Mouse (Mus musculus): ENCODE results near the gene Elob. TPM values are rescaled to one million over a fixed set of nuclear protein-coding genes. Genes with fewer than 3 reads are reported as not detected.

The Elob gene
- 1,045 and 1,117 TPM in 2 replicates for polyA plus RNA-seq (2015; fragmentation: Nextera tagmentation; extraction: Ambion mirVana)

- WGBS, result under 1% methylated on average over 27 of the region's 42 CpGs
- Histone ChIP-seq H3K36me3 (peaks cover 32% of the 10 kb centered on the region), H3K4me2 (peak within 1 kb of the TSS; percentile 53), H3K4me1 (peaks cover 25% of the 10 kb centered on the region), H3K9ac (peak within 1 kb of the TSS; percentile 85), H3K27ac (peak within 1 kb of the TSS; percentile 96), H3K27me3 (peaks cover 16% of the 10 kb centered on the region; the same call in 1 of the 2 replicates), H3K9me3 (no peaks in the 10 kb centered on the region), H3K4me3 (peak within 1 kb of the TSS; percentile 81)
- ATAC-seq (ENCODE audit: insufficient number of reproducible peaks, low FRiP score, low TSS enrichment, low read depth), result peak; percentile 94
Measured at GRCm38 (mm10) chr17:23829064-23829619, at the start of gene Elob. TSS of gene Elob (minus strand) at chr17:23829136.

- Histone ChIP-seq H3K27me3 (no peaks in the 10 kb centered on the region), H3K9ac (no peak overlapping the region), H3K4me2 (no peak overlapping the region), H3K36me3 (no peaks in the 10 kb centered on the region), H3K4me1 (0 out of 2 replicates have a peak, but pooled peaks cover 4% of the 10 kb centered on the region), H3K27ac (peak overlapping the region; percentile 27; the same call in 1 of the 2 replicates), H3K9me3 (no peaks in the 10 kb centered on the region), H3K4me3 (no peak overlapping the region)
- ATAC-seq (ENCODE audit: insufficient number of reproducible peaks, low FRiP score, low TSS enrichment, low read depth), result 0 out of 2 replicates have a peak, but pooled peaks have one; percentile 3
- 73% methylated on average over 2 of the region's 2 CpGs for WGBS
Measured at GRCm38 (mm10) chr17:23877166-23877565, 48.2 kb upstream of the Elob start.

GRCm38 (mm10) chr17:23876741-23877140 is 47.8 kb upstream of the Elob start:
- H3K9me3 ChIP-seq, result no peaks in the 10 kb centered on the region
- ATAC-seq (ENCODE audit: insufficient number of reproducible peaks, low FRiP score, low TSS enrichment, low read depth), result 0 out of 2 replicates have a peak, but pooled peaks have one; percentile 44
- no peak overlapping the region for H3K4me2 ChIP-seq
- no peak overlapping the region for H3K9ac ChIP-seq
- 59% methylated on average over 3 of the region's 3 CpGs for WGBS
- peak overlapping the region; percentile 27; the same call in 1 of the 2 replicates for H3K27ac ChIP-seq
- no peaks in the 10 kb centered on the region for H3K27me3 ChIP-seq
- no peaks in the 10 kb centered on the region for H3K36me3 ChIP-seq
- H3K4me3 ChIP-seq, result no peak overlapping the region
- 0 out of 2 replicates have a peak, but pooled peaks cover 4% of the 10 kb centered on the region for H3K4me1 ChIP-seq

GRCm38 (mm10) chr17:23873884-23874856 is 45.2 kb upstream of the Elob start:
- H3K27me3 ChIP-seq, result no peaks in the 10 kb centered on the region
- 43% methylated on average over 8 of the region's 8 CpGs for WGBS
- H3K36me3 ChIP-seq, result no peaks in the 10 kb centered on the region
- H3K9me3 ChIP-seq, result no peaks in the 10 kb centered on the region
- H3K4me2 ChIP-seq, result no peak overlapping the region
- no peak overlapping the region for H3K27ac ChIP-seq
- no peak overlapping the region for H3K4me3 ChIP-seq
- H3K4me1 ChIP-seq, result 0 out of 2 replicates have a peak, but pooled peaks cover 4% of the 10 kb centered on the region
- no peak overlapping the region for H3K9ac ChIP-seq
- ATAC-seq (ENCODE audit: insufficient number of reproducible peaks, low FRiP score, low TSS enrichment, low read depth), result no peak

- Histone ChIP-seq H3K4me1 (no peaks in the 10 kb centered on the region), H3K9ac (no peak overlapping the region), H3K27ac (no peak overlapping the region), H3K36me3 (no peaks in the 10 kb centered on the region), H3K4me3 (no peak overlapping the region), H3K27me3 (no peaks in the 10 kb centered on the region), H3K4me2 (no peak overlapping the region), H3K9me3 (no peaks in the 10 kb centered on the region)
- ATAC-seq (ENCODE audit: insufficient number of reproducible peaks, low FRiP score, low TSS enrichment, low read depth), result no peak
- WGBS, result 87% methylated on average over 11 of the region's 11 CpGs
Measured at GRCm38 (mm10) chr17:23868513-23868912, 39.6 kb upstream of the Elob start.

DNA sequence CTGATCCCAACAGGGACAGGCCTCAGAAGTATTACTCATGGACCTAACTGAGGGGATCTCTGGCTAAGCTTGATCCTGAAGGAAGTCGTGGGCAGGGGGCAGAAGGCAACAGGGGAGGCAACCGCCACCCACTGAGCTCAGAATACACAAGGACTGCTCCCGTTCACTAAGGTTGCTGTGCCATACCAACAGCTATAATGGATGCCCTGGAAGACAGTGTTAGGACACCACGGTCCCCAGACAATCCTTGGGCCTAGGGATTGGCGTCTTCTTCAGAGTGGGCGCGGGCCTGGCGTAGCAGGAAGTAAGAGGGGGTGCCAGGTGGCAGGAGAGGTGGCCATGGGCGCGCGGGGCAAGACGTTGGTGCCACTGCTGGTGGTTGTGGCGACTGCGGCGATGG is 38.8 kb upstream of the Elob start, which contains the start of gene Prss21:
Gene Prss21 (plus strand): TSS at position 301 of the 400 bp plus-strand sequence.
- 87% methylated on average over 15 of the region's 15 CpGs for WGBS
- no peak within 1 kb of the TSS for H3K4me2 ChIP-seq
- no peaks in the 10 kb centered on the region for H3K4me1 ChIP-seq
- no peak for ATAC-seq (ENCODE audit: insufficient number of reproducible peaks, low FRiP score, low TSS enrichment, low read depth)
- no peak within 1 kb of the TSS for H3K4me3 ChIP-seq
- H3K36me3 ChIP-seq, result no peaks in the 10 kb centered on the region
- H3K9ac ChIP-seq, result no peak within 1 kb of the TSS
- H3K9me3 ChIP-seq, result no peaks in the 10 kb centered on the region
- H3K27ac ChIP-seq, result no peak within 1 kb of the TSS
- no peaks in the 10 kb centered on the region for H3K27me3 ChIP-seq

- no peaks in the 10 kb centered on the region for H3K27me3 ChIP-seq
- H3K4me3 ChIP-seq, result no peak overlapping the region
- 84% methylated on average over 4 of the region's 4 CpGs for WGBS
- H3K4me1 ChIP-seq, result no peaks in the 10 kb centered on the region
- no peak for ATAC-seq (ENCODE audit: insufficient number of reproducible peaks, low FRiP score, low TSS enrichment, low read depth)
- H3K4me2 ChIP-seq, result no peak overlapping the region
- no peaks in the 10 kb centered on the region for H3K36me3 ChIP-seq
- H3K9me3 ChIP-seq, result no peaks in the 10 kb centered on the region
- H3K9ac ChIP-seq, result no peak overlapping the region
- no peak overlapping the region for H3K27ac ChIP-seq
Measured at GRCm38 (mm10) chr17:23862926-23863325, 34.0 kb upstream of the Elob start.

- H3K27ac ChIP-seq, result no peak overlapping the region
- H3K27me3 ChIP-seq, result no peaks in the 10 kb centered on the region
- no peak overlapping the region for H3K9ac ChIP-seq
- no peaks in the 10 kb centered on the region for H3K4me1 ChIP-seq
- 66% methylated on average over 2 of the region's 2 CpGs for WGBS
- H3K4me2 ChIP-seq, result no peak overlapping the region
- H3K4me3 ChIP-seq, result no peak overlapping the region
- H3K36me3 ChIP-seq, result no peaks in the 10 kb centered on the region
- H3K9me3 ChIP-seq, result no peaks in the 10 kb centered on the region
- ATAC-seq (ENCODE audit: insufficient number of reproducible peaks, low FRiP score, low TSS enrichment, low read depth), result no peak
Measured at GRCm38 (mm10) chr17:23857913-23858312, 29.0 kb upstream of the Elob start.

- Histone ChIP-seq H3K4me2 (no peak overlapping the region), H3K9ac (no peak overlapping the region), H3K4me1 (no peaks in the 10 kb centered on the region), H3K27me3 (no peaks in the 10 kb centered on the region), H3K36me3 (no peaks in the 10 kb centered on the region), H3K9me3 (no peaks in the 10 kb centered on the region), H3K27ac (no peak overlapping the region), H3K4me3 (no peak overlapping the region)
- ATAC-seq (ENCODE audit: insufficient number of reproducible peaks, low FRiP score, low TSS enrichment, low read depth), result no peak
- WGBS, result 88% methylated on average over 6 of the region's 6 CpGs
Measured at GRCm38 (mm10) chr17:23857193-23857592, 28.3 kb upstream of the Elob start.

- no peak for ATAC-seq (ENCODE audit: insufficient number of reproducible peaks, low FRiP score, low TSS enrichment, low read depth)
- no peaks in the 10 kb centered on the region for H3K27me3 ChIP-seq
- H3K36me3 ChIP-seq, result no peaks in the 10 kb centered on the region
- no peak overlapping the region for H3K9ac ChIP-seq
- WGBS, result 86% methylated on average over 10 of the region's 10 CpGs
- no peaks in the 10 kb centered on the region for H3K4me1 ChIP-seq
- H3K4me2 ChIP-seq, result no peak overlapping the region
- no peaks in the 10 kb centered on the region for H3K9me3 ChIP-seq
- no peak overlapping the region for H3K27ac ChIP-seq
- no peak overlapping the region for H3K4me3 ChIP-seq
Measured at GRCm38 (mm10) chr17:23854229-23854765, 25.4 kb upstream of the Elob start.

DNA sequence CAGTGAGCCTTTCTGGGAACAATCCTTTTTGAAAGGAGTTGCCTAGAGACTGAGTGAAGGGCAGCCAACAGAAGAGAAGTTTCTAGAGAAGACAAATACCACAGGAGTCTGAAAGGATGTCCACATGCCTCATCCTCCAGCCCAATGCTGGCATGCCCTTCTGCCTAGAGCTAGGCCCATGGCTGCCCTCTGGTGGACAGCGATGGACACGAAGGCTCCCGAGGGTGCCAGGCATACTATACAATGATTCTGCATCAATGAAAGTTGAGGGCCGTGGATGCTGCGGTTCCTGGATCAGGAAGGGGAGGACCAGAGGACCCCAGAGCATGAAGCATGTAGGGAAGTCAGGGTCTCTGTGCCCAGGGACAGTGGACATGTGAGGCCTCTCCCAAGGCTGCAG is 24.4 kb upstream of the Elob start:
- no peak overlapping the region for H3K27ac ChIP-seq

More for the DNA sequence above, 24.4 kb upstream of the Elob start:
- H3K9me3 ChIP-seq, result no peaks in the 10 kb centered on the region
- WGBS, result 36% methylated on average over 5 of the region's 5 CpGs
- H3K4me3 ChIP-seq, result no peak overlapping the region
- H3K27me3 ChIP-seq, result no peaks in the 10 kb centered on the region
- ATAC-seq (ENCODE audit: insufficient number of reproducible peaks, low FRiP score, low TSS enrichment, low read depth), result no peak
- H3K9ac ChIP-seq, result no peak overlapping the region
- no peak overlapping the region for H3K4me2 ChIP-seq
- no peaks in the 10 kb centered on the region for H3K36me3 ChIP-seq
- H3K4me1 ChIP-seq, result no peaks in the 10 kb centered on the region

Measured in limb, embryonic 15.5 days (tissue).